Comparison of ENCODE assay signal across 9 mouse cellular contexts in the genomic region with DNA sequence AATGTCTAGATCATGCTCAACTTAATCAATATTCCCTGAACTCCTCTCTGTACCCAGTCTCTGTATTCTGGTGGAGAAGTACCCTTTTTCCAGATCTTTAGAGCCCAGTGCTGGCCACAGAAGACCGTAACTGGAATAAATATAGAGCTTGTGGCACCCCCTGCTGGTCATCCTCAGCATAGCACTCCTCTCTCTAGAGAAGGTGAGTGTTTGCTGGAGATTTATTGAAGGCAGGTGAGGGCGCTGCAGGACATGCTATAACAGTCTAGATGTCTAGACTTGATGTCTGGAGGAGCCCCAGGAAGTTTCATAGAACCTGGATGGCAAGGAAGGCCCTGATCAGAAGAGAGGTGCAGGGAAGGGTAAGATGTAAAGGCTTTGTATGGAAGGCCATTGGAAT. TPM values are rescaled to one million over a fixed set of nuclear protein-coding genes. Genes with fewer than 3 reads are reported as not detected.
DNase-seq lines count a peak whose midpoint lies in the region; ATAC-seq and TF ChIP-seq lines count a peak whose summit lies in the region.
"Had no signal": no experiment of that assay in that cellular context is flagged by ENCODE, and none has a peak within 500 bp of the region (broad histone marks: within the 10 kb centered on the region; RNA-seq: fewer than 3 reads in every experiment).

No protein-coding gene starts in this region.

- TF ChIP-seq CTCF in heart, adult 2 months (IDR thresholded peaks at IDR 0.05) = peak; percentile 98
- TF ChIP-seq CTCF in layer of hippocampus, adult 2 months (conservative IDR thresholded peaks at IDR 0.05) = peak; percentile 96
- TF ChIP-seq CTCF in lung, embryonic 14.5 days (IDR thresholded peaks at IDR 0.05; ENCODE audit: low read depth) = peak; percentile 94

- peak; percentile 75; the same call in 1 of the 2 replicates for TF ChIP-seq EP300 in heart, adult 2 months (IDR thresholded peaks at IDR 0.05; ENCODE audit: insufficient read depth, low read depth, low read length)

- peaks cover 2% of the 10 kb centered on the region for H3K4me1 ChIP-seq in heart, adult 2 months (ENCODE audit: control insufficient read depth, insufficient read depth, low read length)
- no peaks in the 10 kb centered on the region for H3K4me1 ChIP-seq in lung, embryonic 14.5 days (ENCODE audit: insufficient read depth)

- ATAC-seq in activated CD4-positive, CD25-positive, alpha-beta regulatory T cell, adult 4 months = peak; percentile 44
- ATAC-seq in lung, embryonic 14.5 days (ENCODE audit: insufficient read depth) = no peak

- 0% methylated on average over 2 of the region's 2 CpGs for WGBS in heart, adult 2 months
- 7% methylated on average over 2 of the region's 2 CpGs for WGBS in lung, embryonic 14.5 days

- H3K36me3 ChIP-seq in heart, adult 2 months (ENCODE audit: control insufficient read depth, insufficient read depth, low read length) = no peaks in the 10 kb centered on the region
- no peaks in the 10 kb centered on the region for H3K36me3 ChIP-seq in lung, embryonic 14.5 days (ENCODE audit: insufficient read depth)
- H3K36me3 ChIP-seq: limb, embryonic 13.5 days had no signal

- H3K27ac ChIP-seq in heart, adult 2 months = no peak overlapping the region
- no peak overlapping the region for H3K27ac ChIP-seq in layer of hippocampus, adult 2 months
- H3K27ac ChIP-seq in lung, embryonic 14.5 days (ENCODE audit: low read depth) = no peak overlapping the region
- H3K27ac ChIP-seq: limb, embryonic 13.5 days had no signal

- no peak overlapping the region for H3K4me2 ChIP-seq in lung, embryonic 14.5 days
- H3K4me2 ChIP-seq: limb, embryonic 13.5 days had no signal

- peak; percentile 90 to 95 for DNase-seq in CD8-positive naive resting alpha-beta T cell, adult 2 months (ENCODE audit: low read depth in 2 of 2, low spot score in 2 of 2)
- peak; percentile 66 to 89 for DNase-seq in cerebellum, postnatal 4 days (ENCODE audit: low spot score in 2 of 2)
- DNase-seq in heart, adult 2 months = peak; percentile 82 to 89
- DNase-seq in layer of hippocampus, adult 2 months (ENCODE audit: low spot score in 2 of 2) = peak; percentile 85 to 91
- DNase-seq in lung, embryonic 14.5 days = peak; percentile 88
- DNase-seq in right cerebral cortex, postnatal 14 days = peak; percentile 90
- peak; percentile 79 for DNase-seq in urinary bladder, postnatal 25 days (ENCODE audit: low spot score)

- intact Hi-C loops in heart, adult 2 months (cut with DNase I) = loop anchor here (5.0 kb wide), 2 partner anchors 97 to 162 kb away; a partner anchor contains a TSS

- H3K27me3 ChIP-seq in heart, adult 2 months (ENCODE audit: control insufficient read depth, insufficient read depth, low read length) = no peaks in the 10 kb centered on the region
- no peaks in the 10 kb centered on the region for H3K27me3 ChIP-seq in lung, embryonic 14.5 days (ENCODE audit: insufficient read depth, low read length)
- H3K27me3 ChIP-seq: limb, embryonic 13.5 days had no signal

- TF ChIP-seq POLR2A in heart, adult 2 months (IDR thresholded peaks at IDR 0.05; ENCODE audit: insufficient read depth, low read depth, low read length) = no peak

- H3K9ac ChIP-seq in heart, adult 2 months (ENCODE audit: low read depth, low read length) = no peak overlapping the region
- H3K9ac ChIP-seq in lung, embryonic 14.5 days = no peak overlapping the region
- H3K9ac ChIP-seq: limb, embryonic 13.5 days had no signal

- H3K79me2 ChIP-seq in heart, adult 2 months (replicated peaks; ENCODE audit: control insufficient read depth, insufficient read depth, low read length) = no peaks in the 10 kb centered on the region

- H3K4me3 ChIP-seq in heart, adult 2 months = no peak overlapping the region
- no peak overlapping the region for H3K4me3 ChIP-seq in layer of hippocampus, adult 2 months
- no peak overlapping the region for H3K4me3 ChIP-seq in lung, embryonic 14.5 days (ENCODE audit: low read depth, low read length)
- H3K4me3 ChIP-seq: limb, embryonic 13.5 days had no signal

- no peaks in the 10 kb centered on the region for H3K9me3 ChIP-seq in lung, embryonic 14.5 days (ENCODE audit: low read depth, low read length)
- H3K9me3 ChIP-seq: limb, embryonic 13.5 days had no signal

RNA-seq across cellular contexts. Expression of a gene that starts 16.8 kb away (rescaled TPM):
- 10 to 100 TPM; 32.0 to 32.6 TPM for polyA plus RNA-seq in activated CD4-positive, CD25-positive, alpha-beta regulatory T cell, adult 4 months (2017; shearing (Covaris generic))
- total RNA-seq in heart, adult 2 months (2021) = 10 to 100 TPM; 78.3 to 82.6 TPM
- polyA plus RNA-seq in heart, adult 2 months (2012; rRNA removed) = 39.3 and 46.9 TPM in 2 replicates
- 100 to 1,000 TPM; 288 to 305 TPM for total RNA-seq in layer of hippocampus, adult 2 months (2021)
- 69.0 and 76.8 TPM in 2 replicates for polyA plus RNA-seq in lung, embryonic 14.5 days (2014; fragmentation: Nextera tagmentation; extraction: Ambion mirVana)

RNA-seq across cellular contexts. Expression of a gene that starts 38.7 kb away (rescaled TPM):
- not detected for polyA plus RNA-seq in activated CD4-positive, CD25-positive, alpha-beta regulatory T cell, adult 4 months (2017; shearing (Covaris generic))
- total RNA-seq in heart, adult 2 months (2021) = 10 to 100 TPM; 33.6 to 33.8 TPM
- polyA plus RNA-seq in heart, adult 2 months (2012; rRNA removed) = 56.3 and 62.1 TPM in 2 replicates
- 10 to 100 TPM; 20.2 to 21.8 TPM for total RNA-seq in layer of hippocampus, adult 2 months (2021)
- polyA plus RNA-seq in lung, embryonic 14.5 days (2014; fragmentation: Nextera tagmentation; extraction: Ambion mirVana) = 2.5 and 3.9 TPM in 2 replicates

RNA-seq across cellular contexts. Expression of a gene that starts 49.4 kb away (rescaled TPM):
- 10 to 100 TPM; 23.6 to 27.1 TPM for polyA plus RNA-seq in activated CD4-positive, CD25-positive, alpha-beta regulatory T cell, adult 4 months (2017; shearing (Covaris generic))
- total RNA-seq in heart, adult 2 months (2021) = 10 to 100 TPM; 15.9 to 19.1 TPM
- 18.7 and 24.9 TPM in 2 replicates for polyA plus RNA-seq in heart, adult 2 months (2012; rRNA removed)
- 1 to 10 TPM; 3.6 to 6.0 TPM for total RNA-seq in layer of hippocampus, adult 2 months (2021)
- 4.5 and 4.9 TPM in 2 replicates for polyA plus RNA-seq in lung, embryonic 14.5 days (2014; fragmentation: Nextera tagmentation; extraction: Ambion mirVana)

Comparison
In these comparisons a context has a peak if more than half of its experiments do, and no peak if none do; other contexts are left out.
1. RNA of a gene that starts 38.7 kb away (polyA plus RNA-seq): 56.3 to 62.1 TPM in heart, adult 2 months; 2.5 to 3.9 TPM in lung, embryonic 14.5 days and not detected in activated CD4-positive, CD25-positive, alpha-beta regulatory T cell, adult 4 months; every median in the first group is over 10 times any median in the second.
2. Peak in every context shown above with its lines, with median percentiles within 50 percentile points of each other: DNase-seq and CTCF ChIP-seq.